Mouse (Mus musculus) adrenal gland, adult 10 weeks (tissue): ENCODE measurements around the gene Icam5. TPM values are rescaled to one million over a fixed set of nuclear protein-coding genes. Genes with fewer than 3 reads are reported as not detected.

Source experiments
- polyA plus RNA-seq: library from polyadenylated mRNA; stranded (reverse); fragments of 350-450 nt; fragmentation: Illumina TruSeq; extraction: RNeasy Lipid Tissue Mini Kit (QIAGEN cat#74804); gene quantifications from one replicate; pipeline ENCODE4 v1.2.3, GENCODE M21; 2014; ENCODE audit warnings: low read depth, low replicate concordance

Gene Icam5
- polyA plus RNA-seq, result not detected

GRCm38 (mm10) chr9:21031896-21032351 is at the start of gene Icam5:
Gene Icam5, plus strand, starts transcription at chr9:21032073.

DNA sequence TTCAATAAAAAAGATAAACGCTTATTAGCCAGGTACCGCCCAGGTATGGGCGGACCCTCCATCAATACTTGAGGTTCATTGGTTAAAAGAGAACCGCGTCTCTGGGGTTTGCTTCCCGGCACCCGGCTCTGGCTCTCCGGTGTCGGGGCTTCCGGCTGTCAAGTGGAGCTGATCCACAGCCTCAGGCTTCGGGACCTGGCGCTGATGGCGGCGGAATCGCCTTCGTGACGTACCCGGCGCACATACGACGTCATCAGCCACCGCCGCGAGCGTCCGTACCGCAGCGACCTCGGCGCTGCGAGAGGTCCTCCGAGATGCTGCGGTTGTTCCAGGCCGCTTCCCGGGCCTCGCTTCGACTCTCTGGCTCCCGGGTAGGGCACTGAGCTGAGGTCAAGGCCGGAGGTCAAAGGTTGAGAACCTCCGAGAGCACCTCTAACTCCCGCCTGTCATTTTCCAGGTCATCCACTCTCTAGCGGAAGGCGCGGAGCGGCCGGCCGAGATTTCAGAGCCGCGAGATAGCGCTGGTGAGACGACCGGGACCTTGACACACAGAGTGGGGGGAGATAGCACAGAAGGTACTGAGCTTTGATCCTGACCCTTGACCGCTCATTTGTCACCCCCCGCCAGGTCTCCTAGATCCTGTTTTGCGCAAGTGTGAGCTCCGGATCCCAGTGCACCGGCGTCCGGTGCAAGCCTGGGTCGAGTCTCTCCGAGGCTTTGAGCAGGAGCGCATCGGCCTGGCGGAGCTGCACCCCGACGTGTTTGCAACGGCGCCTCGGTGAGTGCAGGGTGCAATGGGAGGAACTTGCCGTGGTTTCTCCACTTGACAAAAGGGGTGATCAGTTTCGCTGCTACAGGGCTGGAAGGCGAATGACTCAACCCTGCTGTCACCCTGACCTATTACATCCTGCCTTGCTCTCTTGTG is 29.0 kb upstream of the Icam5 start, which contains the start of gene Mrpl4:
TSS of gene Mrpl4 (plus strand) at position 112 of the 925 bp plus-strand sequence.

GRCm38 (mm10) chr9:21015571-21016130 is 16.2 kb upstream of the Icam5 start, which contains the start of gene Icam1:
Gene Icam1, plus strand, starts transcription at chr9:21015985.

DNA sequence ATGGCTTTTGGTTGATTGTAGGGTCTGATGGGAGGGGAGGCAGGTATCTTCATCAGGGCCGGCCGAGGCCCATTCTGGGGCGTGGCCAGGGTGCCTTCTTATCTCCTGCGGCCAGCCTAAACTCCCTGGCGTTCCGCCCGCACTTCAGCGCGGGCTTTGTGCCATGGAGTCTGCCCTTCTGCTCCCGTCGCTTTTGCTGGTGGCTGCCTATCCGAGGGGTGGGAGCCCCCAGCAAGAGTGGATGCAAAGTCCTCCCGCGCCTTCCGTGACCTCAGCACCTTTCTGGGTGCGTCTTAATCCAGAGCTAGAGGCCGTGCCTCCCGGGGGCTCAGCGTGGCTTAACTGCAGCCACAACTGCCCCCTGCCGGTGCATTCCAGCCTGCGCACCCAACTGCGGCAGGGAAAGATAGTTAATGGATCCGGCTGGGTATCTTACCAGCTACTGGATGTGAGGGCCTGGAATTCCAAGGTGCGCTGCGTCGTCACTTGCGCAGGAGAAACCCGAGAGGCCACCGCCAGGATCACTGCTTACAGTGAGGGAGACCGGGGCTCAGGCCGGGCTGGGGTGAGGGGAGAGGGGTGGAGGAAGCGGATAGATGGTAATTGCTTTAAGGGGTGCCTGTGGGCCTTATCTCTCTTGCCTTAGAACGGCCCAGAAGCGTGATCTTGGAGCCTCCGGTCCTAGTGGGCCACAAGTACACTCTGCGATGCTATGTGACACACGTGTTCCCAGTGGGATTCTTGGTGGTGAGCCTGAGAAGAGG is 2.4 kb upstream of the Icam5 start, which contains the start of gene Icam4:
TSS of gene Icam4 (plus strand) at position 83 of the 764 bp plus-strand sequence.

DNA sequence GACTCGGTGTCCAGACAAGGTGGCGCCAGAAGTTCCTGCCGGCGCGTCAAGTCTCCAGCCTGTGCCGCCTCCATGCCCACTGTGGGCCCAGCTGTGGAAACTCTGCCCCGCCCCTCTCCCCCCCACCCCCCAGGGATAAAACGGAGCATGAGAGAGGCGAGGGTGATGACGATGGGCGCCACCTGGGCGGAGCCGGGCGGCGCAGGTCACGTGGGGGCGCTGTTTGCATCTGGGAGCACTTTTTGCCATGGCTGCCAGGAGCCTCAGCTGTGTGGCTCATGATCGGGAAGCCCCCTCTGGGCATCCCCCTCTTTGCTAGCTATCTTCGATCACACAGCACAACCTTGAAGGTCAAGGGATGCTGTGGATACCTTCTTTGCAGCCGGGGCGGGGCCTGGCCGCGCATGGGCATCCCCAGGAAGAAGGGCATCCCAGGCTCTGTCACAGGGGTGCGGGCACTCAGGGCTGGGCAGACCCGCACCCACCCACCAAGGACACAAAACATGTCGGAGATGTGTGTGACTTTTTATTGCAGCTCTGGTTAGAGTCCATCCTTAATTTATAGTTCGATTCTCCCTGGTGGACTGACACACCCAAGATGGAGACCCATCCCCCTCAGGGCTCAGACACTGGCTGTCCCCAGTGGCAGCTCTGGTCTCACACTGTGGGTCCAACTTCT is 35.3 kb downstream of the Icam5 start, which contains the start of gene Zglp1:
TSS of gene Zglp1 (minus strand) at position 88 of the 679 bp plus-strand sequence.

GRCm38 (mm10) chr9:21073044-21073840 is 41.4 kb downstream of the Icam5 start, which contains the start of the genes Gm49373 and Fdx1l:
Gene Gm49373, minus strand, starts transcription at chr9:21073096.
Gene Fdx1l, minus strand, starts transcription at chr9:21073614.

Other genes starting within 250 kb of the Icam5 start
- 8.7 TPM for gene Col5a3, start 217.0 kb upstream of the Icam5 start, polyA plus RNA-seq
- gene Rdh8, start 213.6 kb upstream of the Icam5 start, polyA plus RNA-seq, result not detected
- gene A230050P20Rik, start 163.4 kb upstream of the Icam5 start, polyA plus RNA-seq, result 4.7 TPM
- not detected for gene Angptl6, start 152.3 kb upstream of the Icam5 start, polyA plus RNA-seq
- 0.17 TPM for gene Ppan, start 143.9 kb upstream of the Icam5 start, polyA plus RNA-seq
- gene Eif3g, start 133.4 kb upstream of the Icam5 start, polyA plus RNA-seq, result 26.8 TPM
- gene Dnmt1, start 72.2 kb upstream of the Icam5 start, polyA plus RNA-seq, result 12.0 TPM
- gene S1pr2, start 55.3 kb upstream of the Icam5 start, polyA plus RNA-seq, result 3.0 TPM
- 1.1 TPM for gene Mrpl4, start 29.3 kb upstream of the Icam5 start, polyA plus RNA-seq
- gene Icam1, start 16.1 kb upstream of the Icam5 start, polyA plus RNA-seq, result 3.1 TPM
- not detected for gene Icam4, start 2.7 kb upstream of the Icam5 start, polyA plus RNA-seq
- gene Zglp1, start 35.0 kb downstream of the Icam5 start, polyA plus RNA-seq, result not detected
- not detected for gene Gm49373, start 41.0 kb downstream of the Icam5 start, polyA plus RNA-seq
- gene Fdx1l, start 41.5 kb downstream of the Icam5 start, polyA plus RNA-seq, result not detected
- gene Gm38431, start 59.9 kb downstream of the Icam5 start, polyA plus RNA-seq, result 2.4 TPM
- gene Raver1, start 59.9 kb downstream of the Icam5 start, polyA plus RNA-seq, result 10.4 TPM
- gene Tyk2, start 99.2 kb downstream of the Icam5 start, polyA plus RNA-seq, result 1.3 TPM
- 13.1 TPM for gene Cdc37, start 117.9 kb downstream of the Icam5 start, polyA plus RNA-seq
- 0.87 TPM for gene Pde4a, start 133.6 kb downstream of the Icam5 start, polyA plus RNA-seq
- gene Keap1, start 207.3 kb downstream of the Icam5 start, polyA plus RNA-seq, result 10.0 TPM
- gene S1pr5, start 216.4 kb downstream of the Icam5 start, polyA plus RNA-seq, result not detected
- 1.5 TPM for gene Atg4d, start 233.2 kb downstream of the Icam5 start, polyA plus RNA-seq